Mouse (Mus musculus) lung, adult 2 months (tissue): ENCODE measurements around the gene Acta1. TPM values are rescaled to one million over a fixed set of nuclear protein-coding genes. Genes with fewer than 3 reads are reported as not detected.

Experiments
- DNase-seq: peaks from one replicate; pipeline ENCODE4 v3.0.0; 2022
- H3K4me1 ChIP-seq: fragments of 200-500 bp; 2 replicates; pipeline ENCODE4 v1.6.1; 2011; ENCODE audit warnings: low read length; ENCODE audit not compliant: control insufficient read depth, insufficient read depth
- H3K4me3 ChIP-seq: fragments of 200-500 bp; replicated peaks from 2 replicates; pipeline ENCODE3; 2011; ENCODE audit warnings: low read depth, mild to moderate bottlenecking, control low read depth, low read length; ENCODE audit errors: extremely low read depth
- CTCF ChIP-seq: fragments of 200-500 bp; IDR thresholded peaks from 2 replicates; pipeline ENCODE4 v1.5.1; 2011; ENCODE audit warnings: mild to moderate bottlenecking, low read length, control low read depth; ENCODE audit not compliant: insufficient read depth
- POLR2A ChIP-seq: fragments of 200-500 bp; IDR thresholded peaks from 2 replicates; pipeline ENCODE4 v1.6.1; 2011; ENCODE audit warnings: low read depth, mild to moderate bottlenecking, control low read depth, low read length, borderline replicate concordance; ENCODE audit errors: extremely low read depth
- WGBS: fragments of 180-500 bp; shearing (Covaris S2); methylation state at CpG from one replicate; pipeline ENCODE4 v1.1.7; 2018; 5-methylcytosine and 5-hydroxymethylcytosine counted together
- polyA plus RNA-seq: library from polyadenylated mRNA; depleted of rRNA; stranded (reverse); fragments of >200 nt; gene quantifications from 2 replicates; pipeline ENCODE4 v1.2.3, GENCODE M21; 2012

Gene Acta1
- polyA plus RNA-seq, 1 experiment: 1,963 TPM

GRCm38 (mm10) chr8:123887163-123887562 lies 7.4 kb downstream of the Acta1 start:
- Histone ChIP-seq H3K4me1 (no peaks in the 10 kb centered on the region), H3K4me3 (no peak overlapping the region)
- TF ChIP-seq CTCF: no peak
- no peak for TF ChIP-seq POLR2A
- WGBS: 95% methylated on average over 4 of the region's 4 CpGs
- no peak for DNase-seq

DNA sequence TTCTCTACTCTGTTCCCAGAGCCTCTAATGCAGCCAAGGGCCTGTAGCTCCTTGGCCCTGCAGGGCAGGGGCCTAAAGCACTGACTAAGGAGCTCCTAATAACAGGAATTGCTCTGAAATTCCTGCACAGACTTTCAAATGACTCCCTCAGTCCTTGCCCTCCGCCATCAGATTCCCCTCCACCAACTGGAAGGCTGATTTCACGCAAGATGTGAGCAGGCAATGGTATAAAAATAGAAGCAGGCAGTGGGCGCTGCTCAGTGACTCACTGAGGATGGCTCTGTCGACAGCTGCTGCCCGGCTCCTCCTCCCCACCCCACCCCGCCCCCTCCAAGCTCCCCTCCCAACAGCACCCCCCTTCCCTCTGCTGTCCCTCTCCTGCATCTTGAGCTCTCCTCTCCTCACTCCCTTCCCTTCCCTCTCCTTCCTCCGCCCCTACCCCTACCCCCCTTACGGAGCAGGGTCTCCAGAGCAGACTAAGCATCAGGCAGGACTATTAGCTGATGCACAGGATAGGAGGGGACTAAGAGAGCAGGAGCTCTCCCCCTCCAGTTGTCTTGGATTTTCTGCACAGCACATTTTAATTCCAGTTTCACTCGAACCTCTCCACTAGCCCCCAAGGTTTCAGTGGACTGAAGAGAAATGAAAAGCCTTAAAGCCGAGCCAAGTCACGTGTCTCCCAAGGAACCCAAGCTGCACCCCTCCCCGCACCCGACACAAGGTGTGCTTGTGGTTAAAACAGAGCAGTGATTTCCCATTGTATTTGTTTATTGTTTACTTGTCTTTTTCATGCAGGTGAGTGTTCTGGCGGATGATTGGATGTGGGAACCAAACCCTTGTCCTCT lies 9.6 kb downstream of the Acta1 start:
- no peaks in the 10 kb centered on the region for H3K4me1 ChIP-seq
- H3K4me3 ChIP-seq: no peak overlapping the region
- DNase-seq: no peak
- TF ChIP-seq POLR2A: no peak
- no peak for TF ChIP-seq CTCF
- 9% methylated on average over 14 of the region's 14 CpGs for WGBS

- WGBS: 83% methylated on average over 4 of the region's 4 CpGs
- TF ChIP-seq POLR2A (no peak), CTCF (no peak)
- H3K4me1 ChIP-seq: no peaks in the 10 kb centered on the region
- no peak for DNase-seq
- no peak overlapping the region for H3K4me3 ChIP-seq
Measured at GRCm38 (mm10) chr8:123883094-123883493, 11.5 kb downstream of the Acta1 start.

DNA sequence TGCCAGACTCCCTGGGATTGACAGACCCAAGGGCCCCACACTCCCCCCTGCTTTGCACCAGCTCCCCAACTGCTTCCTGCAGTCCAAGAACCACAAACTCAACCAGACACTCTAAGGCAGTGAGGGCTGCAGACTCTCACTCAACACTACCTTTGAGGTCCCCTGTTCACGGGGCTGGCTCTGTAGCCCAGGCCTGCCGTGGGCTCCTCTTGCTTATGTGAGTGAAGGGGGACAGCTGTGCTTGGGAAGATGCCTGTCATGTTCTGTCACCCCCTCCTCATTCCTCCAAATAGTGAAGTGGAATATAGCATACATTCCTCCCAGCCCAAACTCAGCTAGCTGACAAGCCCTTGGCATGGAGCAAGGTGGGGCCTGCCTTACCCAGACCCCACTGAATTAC lies 12.1 kb downstream of the Acta1 start:
- no peak for DNase-seq
- 53% methylated on average over 2 of the region's 2 CpGs for WGBS
- TF ChIP-seq CTCF: no peak
- TF ChIP-seq POLR2A: no peak
- H3K4me1 ChIP-seq: no peaks in the 10 kb centered on the region
- no peak overlapping the region for H3K4me3 ChIP-seq

GRCm38 (mm10) chr8:123880821-123881350 lies 13.7 kb downstream of the Acta1 start:
- DNase-seq: no peak
- TF ChIP-seq POLR2A (no peak), CTCF (no peak)
- 27% methylated on average over 4 of the region's 4 CpGs for WGBS
- no peaks in the 10 kb centered on the region for H3K4me1 ChIP-seq
- no peak overlapping the region for H3K4me3 ChIP-seq

GRCm38 (mm10) chr8:123880271-123880670 lies 14.3 kb downstream of the Acta1 start:
- WGBS: 57% methylated on average over 10 of the region's 10 CpGs
- no peaks in the 10 kb centered on the region for H3K4me1 ChIP-seq
- no peak for DNase-seq
- no peak for TF ChIP-seq POLR2A
- no peak for TF ChIP-seq CTCF
- no peak overlapping the region for H3K4me3 ChIP-seq

GRCm38 (mm10) chr8:123877865-123878264 lies 16.7 kb downstream of the Acta1 start:
- Histone ChIP-seq H3K4me3 (no peak overlapping the region), H3K4me1 (no peaks in the 10 kb centered on the region)
- WGBS: 54% methylated on average over 2 of the region's 2 CpGs
- DNase-seq: no peak
- TF ChIP-seq CTCF: no peak
- TF ChIP-seq POLR2A: no peak

- WGBS: 75% methylated on average over 11 of the region's 11 CpGs
- H3K4me3 ChIP-seq: no peak overlapping the region
- no peak for TF ChIP-seq POLR2A
- no peak for TF ChIP-seq CTCF
- no peak for DNase-seq
- H3K4me1 ChIP-seq: no peaks in the 10 kb centered on the region
Measured at GRCm38 (mm10) chr8:123874324-123874723, 20.2 kb downstream of the Acta1 start.

DNA sequence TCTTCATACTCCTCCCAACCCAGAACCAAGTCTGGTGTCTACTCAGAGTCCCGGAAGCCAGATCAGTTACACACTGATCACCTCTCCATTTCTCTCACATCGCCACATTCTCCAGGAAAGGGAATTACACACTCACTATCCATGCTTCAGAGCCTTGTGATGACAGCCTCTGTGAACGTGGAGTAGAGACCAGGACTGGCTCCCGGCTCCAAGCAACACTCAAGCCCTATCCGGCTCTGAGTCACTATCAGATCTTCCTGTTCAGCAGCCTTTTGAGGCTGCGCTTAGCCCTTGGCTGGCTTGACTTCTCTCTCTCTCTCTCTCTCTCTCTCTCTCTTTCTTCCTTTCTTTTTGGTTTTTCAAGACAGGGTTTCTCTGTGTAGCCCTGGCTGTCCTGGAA lies 21.2 kb downstream of the Acta1 start:
- 66% methylated on average over 6 of the region's 6 CpGs for WGBS
- TF ChIP-seq CTCF: no peak
- no peak for TF ChIP-seq POLR2A

DNA sequence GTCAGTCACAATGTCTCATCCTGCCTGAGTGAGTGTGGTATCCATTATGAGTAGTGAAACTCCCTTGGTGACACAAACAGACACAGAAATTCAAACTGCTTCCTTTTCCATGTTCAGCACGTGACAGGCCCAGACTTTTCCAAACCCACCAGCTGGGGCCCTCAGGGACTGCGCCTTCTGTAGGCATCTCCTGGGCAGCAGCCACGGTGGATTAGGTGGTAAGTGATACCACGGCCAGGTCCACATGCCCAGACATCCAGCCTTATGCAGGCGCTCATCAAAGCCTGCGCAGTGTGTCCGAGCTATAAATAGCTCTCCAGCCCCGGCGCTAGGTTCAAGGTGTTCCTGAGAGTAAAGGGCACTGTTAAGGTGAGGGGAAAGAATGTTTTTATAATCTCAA lies 22.5 kb downstream of the Acta1 start:
- no peak overlapping the region for H3K4me3 ChIP-seq
- H3K4me1 ChIP-seq: no peaks in the 10 kb centered on the region
- WGBS: 72% methylated on average over 9 of the region's 9 CpGs
- DNase-seq: no peak
- TF ChIP-seq CTCF (no peak), POLR2A (no peak)

More for the DNA sequence above, 21.2 kb downstream of the Acta1 start:
- H3K4me3 ChIP-seq: no peak overlapping the region
- no peak for DNase-seq
- H3K4me1 ChIP-seq: no peaks in the 10 kb centered on the region
